Mouse (Mus musculus): ENCODE results near the gene Nfix.

Nfix gene

GRCm38 (mm10) chr8:84738266-84738665 is 61.9 kb downstream of the Nfix start:
- no peak for DNase-seq (ENCODE audit: low read depth)

GRCm38 (mm10) chr8:84737608-84738007 is 62.5 kb downstream of the Nfix start:
- peak; percentile 89 for DNase-seq (ENCODE audit: low read depth)

DNA sequence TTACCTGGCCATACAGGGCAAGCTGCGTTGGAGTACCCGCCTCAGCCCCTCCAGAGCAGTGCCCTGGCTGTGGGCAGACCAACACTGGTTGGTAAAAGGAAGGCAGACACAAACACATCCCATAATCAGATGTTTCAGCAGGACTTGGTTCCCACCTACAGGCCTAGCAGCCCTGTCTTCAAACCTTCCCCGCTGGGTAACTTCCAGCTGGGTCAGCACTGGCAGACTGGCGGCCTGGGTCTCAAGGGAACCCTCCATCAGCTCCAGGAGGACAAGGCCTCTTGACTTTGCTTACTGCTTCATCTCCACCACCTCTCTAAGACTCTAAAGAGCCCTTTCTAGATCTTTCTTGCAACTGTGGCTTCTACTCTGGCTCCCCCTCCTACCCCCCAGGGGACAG is 63.6 kb downstream of the Nfix start:
- no peak for DNase-seq (ENCODE audit: low read depth)

- no peak for DNase-seq (ENCODE audit: low read depth)
Observed at GRCm38 (mm10) chr8:84735597-84735996, 64.5 kb downstream of the Nfix start.

DNA sequence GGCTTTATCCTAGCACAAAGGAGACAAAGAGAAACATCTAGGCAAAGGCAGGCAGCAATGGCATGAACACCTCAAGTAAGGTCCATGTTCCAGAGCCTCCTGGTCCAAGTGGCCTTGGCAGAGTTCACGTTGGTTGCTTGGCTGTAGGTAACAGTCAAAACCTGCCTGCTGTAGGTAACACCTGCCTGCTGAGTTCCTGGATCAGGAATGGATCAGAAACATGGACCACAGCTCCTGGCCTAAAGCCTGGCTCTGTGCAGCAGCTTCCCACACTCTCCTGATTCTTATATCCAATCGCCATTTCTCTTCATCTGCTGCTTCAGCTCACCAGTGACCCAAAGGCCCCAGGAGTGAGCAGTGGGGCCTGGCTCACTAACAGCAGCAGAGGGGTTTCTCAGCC is 65.5 kb downstream of the Nfix start:
- no peak for DNase-seq (ENCODE audit: low read depth)

DNA sequence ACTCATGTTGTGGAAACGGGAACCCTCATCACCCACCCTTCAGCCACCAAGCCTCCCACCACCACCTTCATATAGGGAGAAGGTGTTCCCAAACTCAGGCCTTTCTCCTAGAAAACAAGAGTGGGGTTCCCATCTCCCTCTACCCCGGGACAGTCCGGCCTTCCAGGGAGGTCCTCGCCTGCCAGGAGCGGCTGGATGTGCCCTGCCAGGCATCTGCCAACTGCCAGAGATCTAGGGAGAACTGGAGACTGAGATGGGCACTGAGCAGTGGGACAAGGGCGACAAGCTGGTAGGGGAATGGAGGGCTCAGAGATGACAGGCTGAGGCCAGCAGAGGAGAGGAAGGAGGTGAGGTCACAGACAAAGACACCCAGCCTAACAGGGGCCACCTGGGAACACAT is 66.2 kb downstream of the Nfix start:
- DNase-seq (ENCODE audit: low read depth) = no peak

DNA sequence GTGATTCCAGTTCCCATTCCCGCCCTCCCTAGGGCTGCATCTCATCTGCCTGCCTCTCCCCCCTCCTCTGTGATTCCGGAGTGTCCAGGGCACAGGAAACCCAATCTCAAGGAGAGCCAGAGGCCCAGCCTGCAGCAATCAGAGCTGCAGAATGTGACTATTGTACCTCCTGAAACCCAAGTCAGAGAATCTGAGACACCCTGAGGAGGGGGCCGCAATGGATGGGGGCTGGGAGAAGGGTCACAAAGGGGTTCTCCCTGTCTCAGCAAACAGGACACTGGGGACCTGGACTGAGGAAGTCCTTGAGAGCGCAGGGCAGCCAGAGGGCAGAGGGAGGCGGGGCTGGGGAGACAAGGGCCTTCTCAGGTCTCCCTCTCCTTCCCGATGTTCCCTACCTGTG is 67.1 kb downstream of the Nfix start:
- DNase-seq (ENCODE audit: low read depth) = no peak

DNA sequence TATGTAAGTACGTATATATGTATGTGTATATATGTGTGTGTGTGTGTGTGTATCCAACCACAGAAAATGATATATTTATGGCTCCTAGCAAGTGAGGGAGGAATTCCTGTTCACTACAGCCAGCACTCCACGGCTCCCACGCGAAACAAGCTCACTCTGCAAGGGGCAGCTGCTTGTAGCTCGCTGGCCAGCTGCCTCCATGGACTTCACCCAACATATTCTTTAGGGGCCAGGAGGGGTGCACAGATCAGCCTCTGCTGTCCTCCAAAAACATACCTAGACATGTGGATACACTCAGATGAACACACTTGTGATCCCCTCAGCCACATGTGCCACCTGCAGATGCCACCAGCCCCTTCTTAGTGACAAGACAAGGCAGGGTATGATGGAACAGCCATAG is 67.6 kb downstream of the Nfix start:
- no peak for DNase-seq (ENCODE audit: low read depth)

DNA sequence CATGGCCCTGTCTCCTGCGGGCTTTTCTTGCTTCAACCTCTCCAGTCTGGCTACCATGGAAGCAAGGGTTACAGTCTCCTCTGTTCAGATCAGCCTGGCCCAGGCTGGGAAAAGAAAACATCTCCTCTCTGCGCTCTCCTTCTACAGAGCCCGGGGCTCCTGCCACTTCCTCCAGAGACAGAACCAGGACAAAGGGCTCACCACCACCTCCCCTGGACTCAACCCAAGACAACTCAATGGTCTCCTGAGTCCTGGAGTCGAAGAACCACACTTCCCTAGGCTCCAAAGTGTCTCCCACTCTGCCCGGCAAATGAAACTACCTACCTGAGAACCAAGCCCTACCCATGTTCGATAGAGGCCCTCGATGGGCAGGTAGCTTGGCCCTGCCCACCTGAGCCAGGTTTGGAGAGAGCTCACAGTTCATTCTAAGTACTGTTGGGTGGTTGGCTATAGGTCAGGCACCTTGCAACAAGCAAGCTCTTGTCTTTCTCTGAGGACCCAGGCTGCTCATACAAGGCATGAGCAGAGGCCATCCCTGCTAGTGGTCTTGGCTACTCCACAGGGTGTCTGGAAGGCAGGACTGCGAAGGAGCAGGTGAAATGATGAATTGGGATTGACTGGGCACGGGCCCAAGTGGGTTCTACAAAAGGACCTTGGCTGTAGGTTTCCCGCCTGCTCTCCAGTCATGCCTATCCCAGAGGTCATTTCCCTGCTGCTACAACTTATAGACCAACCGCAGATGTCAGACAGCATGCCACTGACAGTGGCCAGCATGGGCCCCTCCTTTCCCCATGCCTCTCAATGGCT is 68.6 kb downstream of the Nfix start:
- no peak for DNase-seq (ENCODE audit: low read depth)

GRCm38 (mm10) chr8:84730541-84731370 is 69.4 kb downstream of the Nfix start:
- no peak for DNase-seq (ENCODE audit: low read depth)

DNA sequence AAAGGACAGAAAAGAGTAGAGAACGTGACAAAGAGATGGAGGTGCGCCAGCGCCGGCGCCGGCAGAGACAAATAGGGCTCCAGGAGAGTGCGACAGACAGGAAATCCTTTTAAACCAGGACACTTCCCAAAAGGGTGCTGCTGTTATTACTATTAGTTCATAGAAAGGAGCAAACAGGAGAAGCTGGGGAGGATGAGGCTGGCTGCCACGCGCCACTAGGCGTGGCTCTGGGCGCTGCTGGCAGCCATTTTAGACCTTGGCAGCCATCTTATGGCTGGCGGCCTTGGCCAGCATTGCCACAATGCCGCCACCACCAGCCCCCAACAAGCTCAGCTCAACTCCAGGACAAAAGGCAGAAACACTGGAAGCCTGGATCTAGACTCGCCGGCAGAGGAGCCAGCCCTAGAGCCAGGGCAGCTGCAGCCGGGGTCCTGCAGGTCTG is 70.2 kb downstream of the Nfix start:
- no peak for DNase-seq (ENCODE audit: low read depth)

DNA sequence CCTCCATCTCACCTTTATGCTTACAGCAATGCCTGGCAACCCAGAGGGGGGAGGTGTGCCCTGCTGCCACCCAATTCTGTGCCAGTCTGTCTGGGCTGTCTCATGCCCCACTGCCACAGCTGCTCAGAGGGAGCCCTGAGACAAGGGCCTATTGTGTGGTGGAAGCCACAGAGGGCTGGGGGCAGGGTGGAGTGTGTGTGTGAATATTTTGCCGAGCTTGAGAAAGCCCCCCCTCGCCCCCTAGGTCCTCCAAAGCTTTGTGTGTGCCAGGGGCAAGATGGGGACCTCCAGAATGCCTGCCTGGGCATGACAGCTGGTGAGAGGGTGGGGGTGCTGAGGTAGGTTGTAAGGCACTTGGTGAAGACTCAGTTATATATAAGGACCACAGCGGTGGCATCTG is 71.7 kb downstream of the Nfix start:
- no peak for DNase-seq (ENCODE audit: low read depth)

- peak; percentile 70 for DNase-seq (ENCODE audit: low read depth)
Observed at GRCm38 (mm10) chr8:84725941-84726259, 74.2 kb downstream of the Nfix start.

DNA sequence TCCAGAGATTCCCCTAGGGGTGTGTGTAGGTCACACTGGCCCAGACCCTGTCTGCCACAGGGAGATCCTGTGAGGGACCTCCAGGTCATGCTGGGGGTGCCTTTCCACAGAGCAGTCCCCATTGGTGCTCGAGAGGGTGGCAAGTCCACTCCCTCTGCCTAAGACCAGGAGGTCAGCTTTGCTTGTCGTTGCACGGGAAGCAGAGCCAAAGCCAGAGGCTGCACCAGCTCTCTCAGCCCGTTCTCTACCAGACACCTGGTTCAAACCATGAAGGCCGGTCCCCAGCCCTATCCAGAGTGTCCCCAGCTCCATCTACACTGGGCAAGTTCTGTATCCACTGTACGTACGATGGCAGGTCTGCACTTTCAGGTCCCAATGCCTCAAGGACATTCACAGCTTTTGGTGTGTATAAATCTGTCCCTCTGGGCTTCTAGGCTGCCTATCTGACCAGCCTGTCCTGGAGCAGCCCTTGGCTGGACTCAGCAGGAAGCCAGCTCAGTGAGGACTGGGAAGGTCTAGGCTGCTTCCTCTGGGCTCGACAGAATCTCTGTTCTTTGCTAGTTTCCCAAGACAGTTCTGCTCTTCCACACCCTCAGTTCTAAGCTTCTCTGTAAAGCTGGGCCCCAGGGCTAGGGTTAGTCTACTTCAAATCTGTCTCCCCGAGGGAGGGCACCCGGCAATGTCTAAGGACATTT is 74.8 kb downstream of the Nfix start:
- no peak for DNase-seq (ENCODE audit: low read depth)

DNA sequence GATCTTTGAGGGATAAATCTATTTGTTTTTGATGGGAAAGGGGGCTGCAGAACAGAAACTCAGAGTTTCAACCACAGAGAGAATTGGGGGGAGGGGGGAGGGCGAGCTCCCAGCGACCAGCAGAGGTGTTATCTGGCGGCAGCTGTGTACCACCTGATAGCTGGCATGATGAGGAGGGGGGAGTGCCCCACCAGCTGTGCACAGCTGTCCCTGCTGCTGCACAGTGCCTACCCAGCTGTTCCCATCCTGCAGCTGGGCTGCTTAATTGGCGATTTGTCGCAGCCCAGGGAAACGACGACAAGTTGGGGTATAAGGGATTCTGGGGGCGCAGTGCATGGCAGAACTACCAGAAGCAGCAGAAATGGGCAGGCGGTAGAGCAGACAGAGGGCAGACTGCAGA is 75.5 kb downstream of the Nfix start:
- no peak for DNase-seq (ENCODE audit: low read depth)

DNA sequence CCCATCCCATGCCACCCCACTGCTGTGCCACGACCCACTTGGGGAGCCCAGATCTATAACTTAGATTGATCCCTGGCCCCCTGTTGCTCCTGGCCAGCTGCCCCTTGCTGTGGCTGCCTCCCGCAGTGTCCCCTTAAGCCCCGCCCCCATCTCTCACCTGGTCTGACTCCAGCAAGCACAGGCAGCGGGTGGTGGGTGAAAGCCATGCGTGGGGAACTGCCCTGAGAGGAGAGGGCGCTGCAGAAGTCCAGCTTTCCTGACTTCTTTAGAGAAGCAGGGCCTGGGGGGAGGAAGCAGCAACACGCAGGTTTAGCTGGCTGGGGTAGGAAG is 76.6 kb downstream of the Nfix start:
- peak; percentile 71 for DNase-seq (ENCODE audit: low read depth)

DNA sequence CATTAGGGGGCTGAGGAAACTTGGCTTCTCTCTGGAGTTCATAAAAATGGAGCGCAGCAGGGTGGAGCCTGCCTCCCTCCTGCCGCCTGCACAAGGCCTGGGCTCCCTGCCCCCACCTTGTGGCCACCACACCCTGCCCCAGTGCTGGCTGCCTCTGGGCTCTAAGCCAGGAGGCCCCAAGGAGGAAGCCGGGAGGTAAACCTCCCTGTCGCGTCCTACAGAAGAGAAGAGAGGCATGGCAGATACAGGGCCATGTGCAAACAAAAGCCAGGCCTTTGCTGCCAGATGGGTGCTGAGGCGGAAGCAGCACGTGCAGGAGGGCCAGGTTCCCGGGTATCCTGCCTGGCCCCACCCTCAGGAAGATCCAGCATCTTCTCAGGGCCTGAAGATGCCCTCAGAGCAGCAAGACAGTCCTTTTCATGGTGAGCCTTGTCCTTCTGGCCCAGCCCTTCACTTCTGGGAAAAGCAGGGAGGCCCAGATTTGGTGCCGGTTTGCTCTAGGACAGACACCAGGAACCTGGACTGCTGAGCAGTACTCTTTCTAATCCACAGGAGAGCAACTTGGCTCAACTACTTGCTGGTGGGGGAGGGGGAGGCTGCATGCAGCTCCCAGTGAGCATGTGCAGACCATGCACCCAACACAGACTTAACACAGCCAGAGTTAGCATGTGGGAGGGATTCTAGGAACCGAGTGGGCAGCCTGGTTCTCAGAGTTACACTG is 77.1 kb downstream of the Nfix start, which contains the start of gene G430095P16Rik:
G430095P16Rik (plus strand) TSS at position 158 of the 721 bp plus-strand sequence.
- DNase-seq (ENCODE audit: low read depth) = peak; percentile 86

DNA sequence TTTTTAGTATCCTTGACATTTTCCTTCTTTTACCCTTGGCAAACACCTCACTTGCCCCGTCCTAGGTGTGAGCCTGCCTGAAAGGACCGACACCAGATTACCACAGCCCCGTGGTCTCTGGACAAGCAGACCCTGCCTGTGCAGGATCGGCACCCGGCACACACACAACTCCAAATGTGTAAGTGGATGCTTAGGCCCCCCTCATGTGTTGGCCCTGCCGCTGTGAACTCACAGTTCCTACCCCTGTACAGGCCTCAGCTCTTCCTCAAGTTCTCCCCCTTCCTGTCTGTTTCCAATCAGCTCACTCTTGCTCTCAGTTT is 77.7 kb downstream of the Nfix start:
- DNase-seq (ENCODE audit: low read depth) = no peak

- no peak for DNase-seq (ENCODE audit: low read depth)
Observed at GRCm38 (mm10) chr8:84718959-84719690, 81.0 kb downstream of the Nfix start.

- DNase-seq (ENCODE audit: low read depth) = no peak
Observed at GRCm38 (mm10) chr8:84718476-84718875, 81.7 kb downstream of the Nfix start.

GRCm38 (mm10) chr8:84716790-84717189 is 83.4 kb downstream of the Nfix start:
- no peak for DNase-seq (ENCODE audit: low read depth)

Data from naive thymus-derived CD4-positive, alpha-beta T cell, adult 2 months (primary cell).